Mouse (Mus musculus) hindbrain, embryonic 11.5 days (tissue): Measurements from ENCODE around the gene Ecel1. TPM values are rescaled to one million over a fixed set of nuclear protein-coding genes. Genes with fewer than 3 reads are reported as not detected.

Experiments
- ATAC-seq: fragments of 200-750 bp; cut with Nextera tagmentation; 2 replicates; pipeline ENCODE4 v1.8.0; 2017; ENCODE audit warnings: mild to moderate bottlenecking, moderate TSS enrichment, moderate library complexity; ENCODE audit not compliant: low FRiP score
- DNase-seq: peaks from one replicate; pipeline ENCODE4 v3.0.0-alpha.2; 2015; ENCODE audit warnings: low spot score
- H3K27ac ChIP-seq: fragments of 300-500 bp; sonication (generic); 2 replicates; pipeline ENCODE4 v1.5.1; 2014; ENCODE audit warnings: mild to moderate bottlenecking, low read depth, low read length
- H3K27me3 ChIP-seq: fragments of 300-500 bp; sonication (generic); 2 replicates; pipeline ENCODE4 v1.6.1; 2014; ENCODE audit warnings: mild to moderate bottlenecking, low read length, moderate library complexity, mixed read lengths; ENCODE audit not compliant: control insufficient read depth, insufficient read depth
- H3K36me3 ChIP-seq: fragments of 300-500 bp; sonication (generic); 2 replicates; pipeline ENCODE4 v1.6.1; 2014; ENCODE audit warnings: mild to moderate bottlenecking, low read length, moderate library complexity, mixed read lengths; ENCODE audit not compliant: control insufficient read depth, insufficient read depth
- H3K4me1 ChIP-seq: fragments of 300-500 bp; sonication (generic); replicated peaks from 2 replicates; pipeline ENCODE4 v1.6.1; 2014; ENCODE audit warnings: low read length, mixed read lengths; ENCODE audit not compliant: control insufficient read depth, insufficient read depth
- H3K4me2 ChIP-seq: fragments of 300-500 bp; sonication (generic); replicated peaks from 2 replicates; pipeline ENCODE4 v1.6.1; 2014; ENCODE audit warnings: mild to moderate bottlenecking, low read depth, low read length
- H3K4me3 ChIP-seq: fragments of 300-500 bp; sonication (generic); 2 replicates; pipeline ENCODE4 v1.5.1; 2014; ENCODE audit warnings: low read depth, low read length
- H3K9ac ChIP-seq: fragments of 300-500 bp; sonication (generic); 2 replicates; pipeline ENCODE4 v1.6.1; 2014; ENCODE audit warnings: low read depth, low read length
- H3K9me3 ChIP-seq: fragments of 300-500 bp; sonication (generic); 2 replicates; pipeline ENCODE4 v1.6.1; 2016; ENCODE audit warnings: low read length; ENCODE audit not compliant: control insufficient read depth
- WGBS: fragments of 180-500 bp; shearing (Covaris S2); extraction: QIAGEN DNeasy Blood & Tissue Kit; methylation state at CpG from one replicate; pipeline ENCODE4 v1.1.7; 2014; 5-methylcytosine and 5-hydroxymethylcytosine counted together
- polyA plus RNA-seq: library from polyadenylated mRNA; unstranded; fragments of >200 nt; fragmentation: Nextera tagmentation; extraction: Ambion mirVana; gene quantifications from 2 replicates; pipeline ENCODE4 v1.2.1, GENCODE M21; 2014

Gene Ecel1
- polyA plus RNA-seq, 1 experiment from 2014 or later, result 14.7 TPM

GRCm38 (mm10) chr1:87155531-87156198 is 656 bp downstream of the Ecel1 start:
- Histone ChIP-seq H3K4me2 (peak overlapping the region; percentile 74), H3K9me3 (no peaks in the 10 kb centered on the region), H3K27ac (no peak overlapping the region), H3K36me3 (no peaks in the 10 kb centered on the region), H3K27me3 (peaks cover 79% of the 10 kb centered on the region), H3K4me1 (peaks cover 8% of the 10 kb centered on the region; the same call in 1 of the 2 replicates), H3K4me3 (peak overlapping the region; percentile 41), H3K9ac (peak overlapping the region; percentile 50)
- peak; percentile 37; the same call in 1 of the 2 replicates for ATAC-seq
- under 1% methylated on average over 42 of the region's 56 CpGs for WGBS
- peak; percentile 74 for DNase-seq

- peak overlapping the region; percentile 74 for H3K4me2 ChIP-seq
- no peaks in the 10 kb centered on the region for H3K9me3 ChIP-seq
- 0 out of 2 replicates have a peak overlapping the region, but pooled peaks have one; percentile 34 for H3K9ac ChIP-seq
- no peaks in the 10 kb centered on the region for H3K36me3 ChIP-seq
- peaks cover 81% of the 10 kb centered on the region for H3K27me3 ChIP-seq
- DNase-seq (peak; percentile 54), ATAC-seq (no peak)
- H3K4me3 ChIP-seq, result peak overlapping the region; percentile 41
- 2% methylated on average over 58 of the region's 58 CpGs for WGBS
- H3K4me1 ChIP-seq, result peaks cover 8% of the 10 kb centered on the region; the same call in 1 of the 2 replicates
- H3K27ac ChIP-seq, result no peak overlapping the region
These were observed 1.7 kb downstream of the Ecel1 start for GRCm38 (mm10) chr1:87154501-87155120.

- Histone ChIP-seq H3K9ac (peak overlapping the region; percentile 34; the same call in 1 of the 2 replicates), H3K9me3 (no peaks in the 10 kb centered on the region), H3K4me2 (peak overlapping the region; percentile 74), H3K4me1 (peaks cover 8% of the 10 kb centered on the region; the same call in 1 of the 2 replicates), H3K27me3 (peaks cover 81% of the 10 kb centered on the region), H3K36me3 (no peaks in the 10 kb centered on the region), H3K4me3 (peak overlapping the region; percentile 41), H3K27ac (no peak overlapping the region)
- DNase-seq, result peak; percentile 52
- no peak for ATAC-seq
- under 1% methylated on average over 71 of the region's 72 CpGs for WGBS
These were observed 2.4 kb downstream of the Ecel1 start for GRCm38 (mm10) chr1:87153776-87154500.

- Histone ChIP-seq H3K4me3 (no peak overlapping the region), H3K4me2 (no peak overlapping the region), H3K4me1 (peaks cover 8% of the 10 kb centered on the region; the same call in 1 of the 2 replicates), H3K9ac (no peak overlapping the region), H3K9me3 (no peaks in the 10 kb centered on the region), H3K27me3 (peaks cover 56% of the 10 kb centered on the region), H3K36me3 (no peaks in the 10 kb centered on the region), H3K27ac (no peak overlapping the region)
- ATAC-seq, result no peak
- WGBS, result 86% methylated on average over 6 of the region's 6 CpGs
- DNase-seq, result no peak
These were observed 5.0 kb downstream of the Ecel1 start for GRCm38 (mm10) chr1:87151286-87151685.

- Histone ChIP-seq H3K4me2 (no peak overlapping the region), H3K4me1 (peaks cover 5% of the 10 kb centered on the region; the same call in 1 of the 2 replicates), H3K27me3 (peaks cover 38% of the 10 kb centered on the region), H3K27ac (no peak overlapping the region), H3K36me3 (no peaks in the 10 kb centered on the region), H3K9ac (no peak overlapping the region), H3K9me3 (no peaks in the 10 kb centered on the region), H3K4me3 (no peak overlapping the region)
- DNase-seq (peak; percentile 28), ATAC-seq (no peak)
- WGBS, result 28% methylated on average over 13 of the region's 13 CpGs
These were observed 6.9 kb downstream of the Ecel1 start for GRCm38 (mm10) chr1:87149422-87149821.

GRCm38 (mm10) chr1:87143141-87143540 is 13.2 kb downstream of the Ecel1 start:
- 70% methylated on average over 10 of the region's 10 CpGs for WGBS
- Histone ChIP-seq H3K4me2 (no peak overlapping the region), H3K27me3 (no peaks in the 10 kb centered on the region), H3K36me3 (no peaks in the 10 kb centered on the region), H3K27ac (no peak overlapping the region), H3K4me3 (no peak overlapping the region), H3K4me1 (no peaks in the 10 kb centered on the region), H3K9ac (0 out of 2 replicates have a peak overlapping the region, but pooled peaks have one; percentile 23), H3K9me3 (no peaks in the 10 kb centered on the region)
- DNase-seq (no peak), ATAC-seq (no peak)

GRCm38 (mm10) chr1:87142456-87142855 is 13.9 kb downstream of the Ecel1 start:
- Histone ChIP-seq H3K4me3 (no peak overlapping the region), H3K9ac (no peak overlapping the region), H3K4me2 (no peak overlapping the region), H3K36me3 (no peaks in the 10 kb centered on the region), H3K9me3 (no peaks in the 10 kb centered on the region), H3K4me1 (no peaks in the 10 kb centered on the region), H3K27me3 (no peaks in the 10 kb centered on the region), H3K27ac (no peak overlapping the region)
- DNase-seq (no peak), ATAC-seq (peak; percentile 57; the same call in 1 of the 2 replicates)
- 73% methylated on average over 9 of the region's 9 CpGs for WGBS

GRCm38 (mm10) chr1:87141550-87141949 is 14.8 kb downstream of the Ecel1 start:
- Histone ChIP-seq H3K9ac (no peak overlapping the region), H3K27me3 (no peaks in the 10 kb centered on the region), H3K4me3 (no peak overlapping the region), H3K36me3 (no peaks in the 10 kb centered on the region), H3K27ac (no peak overlapping the region), H3K9me3 (no peaks in the 10 kb centered on the region), H3K4me2 (no peak overlapping the region), H3K4me1 (no peaks in the 10 kb centered on the region)
- ATAC-seq (no peak), DNase-seq (no peak)
- 90% methylated on average over 4 of the region's 4 CpGs for WGBS
